Mouse (Mus musculus) hindbrain, embryonic 10.5 days (tissue): Measurements from ENCODE around the gene Ubr4. TPM values are rescaled to one million over a fixed set of nuclear protein-coding genes. Genes with fewer than 3 reads are reported as not detected.

ENCODE experiments used
- DNase-seq: peaks from one replicate; pipeline ENCODE4 v3.0.0-alpha.2; 2017; ENCODE audit warnings: low spot score
- H3K27ac ChIP-seq: fragments of 300-500 bp; sonication (generic); 2 replicates; pipeline ENCODE4 v1.5.1; 2016; ENCODE audit warnings: mild to moderate bottlenecking, moderate library complexity
- H3K27me3 ChIP-seq: fragments of 300-500 bp; sonication (generic); 2 replicates; pipeline ENCODE4 v1.6.1; 2016; ENCODE audit warnings: mild to moderate bottlenecking; ENCODE audit not compliant: poor library complexity, insufficient read depth, severe bottlenecking
- H3K36me3 ChIP-seq: fragments of 300-500 bp; sonication (generic); 2 replicates; pipeline ENCODE4 v1.6.1; 2016; ENCODE audit warnings: mild to moderate bottlenecking, moderate library complexity
- H3K4me1 ChIP-seq: fragments of 300-500 bp; sonication (generic); replicated peaks from 2 replicates; pipeline ENCODE4 v1.6.1; 2016; ENCODE audit warnings: mild to moderate bottlenecking
- H3K4me3 ChIP-seq: fragments of 300-500 bp; sonication (generic); 2 replicates; pipeline ENCODE4 v1.5.1; 2016; ENCODE audit warnings: mild to moderate bottlenecking, moderate library complexity
- H3K9me3 ChIP-seq: fragments of 300-500 bp; sonication (generic); 2 replicates; pipeline ENCODE4 v1.6.1; 2016; ENCODE audit warnings: mild to moderate bottlenecking, moderate library complexity
- WGBS: fragments of 180-500 bp; shearing (Covaris S2); methylation state at CpG from one replicate; pipeline ENCODE4 v1.1.7; 2016; 5-methylcytosine and 5-hydroxymethylcytosine counted together
- polyA plus RNA-seq: library from polyadenylated mRNA; unstranded; fragments of >200 nt; fragmentation: Nextera tagmentation; extraction: Ambion mirVana; gene quantifications from 2 replicates; pipeline ENCODE4 v1.2.1, GENCODE M21; 2016

Ubr4 gene
- polyA plus RNA-seq, 1 experiment from 2014 or later = 64.3 TPM

GRCm38 (mm10) chr4:139411351-139411750 lies 58.9 kb downstream of the Ubr4 start:
- H3K27me3 ChIP-seq = no peaks in the 10 kb centered on the region
- WGBS = 94% methylated on average over 3 of the region's 3 CpGs
- H3K4me3 ChIP-seq = no peak overlapping the region
- H3K9me3 ChIP-seq = no peaks in the 10 kb centered on the region
- peaks cover 100% of the 10 kb centered on the region for H3K36me3 ChIP-seq
- DNase-seq = no peak
- no peak overlapping the region for H3K27ac ChIP-seq
- no peaks in the 10 kb centered on the region for H3K4me1 ChIP-seq

GRCm38 (mm10) chr4:139417868-139418267 lies 65.5 kb downstream of the Ubr4 start:
- Histone ChIP-seq H3K27me3 (no peaks in the 10 kb centered on the region), H3K27ac (no peak overlapping the region), H3K4me1 (no peaks in the 10 kb centered on the region), H3K9me3 (peaks cover 4% of the 10 kb centered on the region; the same call in 1 of the 2 replicates), H3K4me3 (no peak overlapping the region), H3K36me3 (peaks cover 100% of the 10 kb centered on the region)
- DNase-seq = no peak
- 76% methylated on average over 1 of the region's 1 CpGs for WGBS

- peaks cover 100% of the 10 kb centered on the region for H3K36me3 ChIP-seq
Measured at GRCm38 (mm10) chr4:139421621-139422020, 69.2 kb downstream of the Ubr4 start.

GRCm38 (mm10) chr4:139422409-139422808 lies 70.0 kb downstream of the Ubr4 start:
- H3K9me3 ChIP-seq = no peaks in the 10 kb centered on the region
- no peak overlapping the region for H3K27ac ChIP-seq
- 97% methylated on average over 2 of the region's 2 CpGs for WGBS
- H3K27me3 ChIP-seq = no peaks in the 10 kb centered on the region
- no peak overlapping the region for H3K4me3 ChIP-seq
- H3K4me1 ChIP-seq = no peaks in the 10 kb centered on the region
- no peak for DNase-seq
- H3K36me3 ChIP-seq = peaks cover 100% of the 10 kb centered on the region

More at GRCm38 (mm10) chr4:139421621-139422020, 69.2 kb downstream of the Ubr4 start:
- DNase-seq = no peak
- Histone ChIP-seq H3K27me3 (no peaks in the 10 kb centered on the region), H3K4me1 (no peaks in the 10 kb centered on the region), H3K27ac (no peak overlapping the region), H3K4me3 (no peak overlapping the region), H3K9me3 (peaks cover 4% of the 10 kb centered on the region; the same call in 1 of the 2 replicates)
- 94% methylated on average over 7 of the region's 7 CpGs for WGBS

- H3K36me3 ChIP-seq = peaks cover 100% of the 10 kb centered on the region
- no peaks in the 10 kb centered on the region for H3K27me3 ChIP-seq
- no peak overlapping the region for H3K27ac ChIP-seq
- H3K9me3 ChIP-seq = no peaks in the 10 kb centered on the region
- H3K4me3 ChIP-seq = no peak overlapping the region
- no peak for DNase-seq
- no peaks in the 10 kb centered on the region for H3K4me1 ChIP-seq
- 79% methylated on average over 2 of the region's 2 CpGs for WGBS
Measured at GRCm38 (mm10) chr4:139423270-139423669, 70.9 kb downstream of the Ubr4 start.

GRCm38 (mm10) chr4:139430176-139430575 lies 77.8 kb downstream of the Ubr4 start:
- H3K36me3 ChIP-seq = peaks cover 100% of the 10 kb centered on the region
- H3K9me3 ChIP-seq = no peaks in the 10 kb centered on the region
- 54% methylated on average over 15 of the region's 15 CpGs for WGBS

GRCm38 (mm10) chr4:139430891-139431290 lies 78.5 kb downstream of the Ubr4 start:
- Histone ChIP-seq H3K36me3 (peaks cover 100% of the 10 kb centered on the region), H3K9me3 (no peaks in the 10 kb centered on the region), H3K4me1 (no peaks in the 10 kb centered on the region), H3K27me3 (no peaks in the 10 kb centered on the region), H3K27ac (no peak overlapping the region), H3K4me3 (no peak overlapping the region)
- DNase-seq = no peak
- WGBS = 92% methylated on average over 4 of the region's 4 CpGs

More at GRCm38 (mm10) chr4:139430176-139430575, 77.8 kb downstream of the Ubr4 start:
- Histone ChIP-seq H3K27ac (no peak overlapping the region), H3K27me3 (no peaks in the 10 kb centered on the region), H3K4me1 (no peaks in the 10 kb centered on the region), H3K4me3 (no peak overlapping the region)
- DNase-seq = peak; percentile 62

- H3K27me3 ChIP-seq = no peaks in the 10 kb centered on the region
- no peak for DNase-seq
- H3K4me1 ChIP-seq = no peaks in the 10 kb centered on the region
- H3K4me3 ChIP-seq = no peak overlapping the region
- WGBS = 93% methylated on average over 15 of the region's 15 CpGs
- H3K27ac ChIP-seq = no peak overlapping the region
- H3K36me3 ChIP-seq = peaks cover 100% of the 10 kb centered on the region
- no peaks in the 10 kb centered on the region for H3K9me3 ChIP-seq
Measured at GRCm38 (mm10) chr4:139432966-139433765, 80.8 kb downstream of the Ubr4 start.

GRCm38 (mm10) chr4:139441244-139441643 lies 88.8 kb downstream of the Ubr4 start:
- Histone ChIP-seq H3K27me3 (no peaks in the 10 kb centered on the region), H3K4me3 (no peak overlapping the region), H3K27ac (no peak overlapping the region), H3K9me3 (no peaks in the 10 kb centered on the region), H3K36me3 (peaks cover 100% of the 10 kb centered on the region), H3K4me1 (no peaks in the 10 kb centered on the region)
- WGBS = 93% methylated on average over 5 of the region's 5 CpGs
- DNase-seq = no peak

GRCm38 (mm10) chr4:139441806-139442205 lies 89.4 kb downstream of the Ubr4 start:
- 90% methylated on average over 4 of the region's 4 CpGs for WGBS
- Histone ChIP-seq H3K4me1 (no peaks in the 10 kb centered on the region), H3K9me3 (no peaks in the 10 kb centered on the region), H3K27me3 (no peaks in the 10 kb centered on the region), H3K27ac (no peak overlapping the region), H3K4me3 (no peak overlapping the region), H3K36me3 (peaks cover 100% of the 10 kb centered on the region)
- DNase-seq = no peak

- Histone ChIP-seq H3K27me3 (no peaks in the 10 kb centered on the region), H3K4me3 (no peak overlapping the region), H3K9me3 (no peaks in the 10 kb centered on the region), H3K4me1 (no peaks in the 10 kb centered on the region), H3K27ac (no peak overlapping the region), H3K36me3 (peaks cover 100% of the 10 kb centered on the region)
- 90% methylated on average over 15 of the region's 15 CpGs for WGBS
- DNase-seq = no peak
Measured at GRCm38 (mm10) chr4:139442391-139443355, 90.3 kb downstream of the Ubr4 start.

GRCm38 (mm10) chr4:139444315-139444714 lies 91.9 kb downstream of the Ubr4 start:
- Histone ChIP-seq H3K27ac (no peak overlapping the region), H3K4me1 (no peaks in the 10 kb centered on the region), H3K36me3 (peaks cover 100% of the 10 kb centered on the region), H3K4me3 (no peak overlapping the region), H3K9me3 (no peaks in the 10 kb centered on the region), H3K27me3 (no peaks in the 10 kb centered on the region)
- 92% methylated on average over 10 of the region's 10 CpGs for WGBS
- no peak for DNase-seq

- 87% methylated on average over 2 of the region's 2 CpGs for WGBS
- H3K36me3 ChIP-seq = peaks cover 100% of the 10 kb centered on the region
Measured at GRCm38 (mm10) chr4:139446176-139446575, 93.8 kb downstream of the Ubr4 start.

More at GRCm38 (mm10) chr4:139446176-139446575, 93.8 kb downstream of the Ubr4 start:
- no peaks in the 10 kb centered on the region for H3K27me3 ChIP-seq
- no peak overlapping the region for H3K27ac ChIP-seq
- H3K4me1 ChIP-seq = no peaks in the 10 kb centered on the region
- H3K4me3 ChIP-seq = no peak overlapping the region
- no peaks in the 10 kb centered on the region for H3K9me3 ChIP-seq
- DNase-seq = no peak
